10 mouse cellular contexts compared by ENCODE assay signal in the genomic region with DNA sequence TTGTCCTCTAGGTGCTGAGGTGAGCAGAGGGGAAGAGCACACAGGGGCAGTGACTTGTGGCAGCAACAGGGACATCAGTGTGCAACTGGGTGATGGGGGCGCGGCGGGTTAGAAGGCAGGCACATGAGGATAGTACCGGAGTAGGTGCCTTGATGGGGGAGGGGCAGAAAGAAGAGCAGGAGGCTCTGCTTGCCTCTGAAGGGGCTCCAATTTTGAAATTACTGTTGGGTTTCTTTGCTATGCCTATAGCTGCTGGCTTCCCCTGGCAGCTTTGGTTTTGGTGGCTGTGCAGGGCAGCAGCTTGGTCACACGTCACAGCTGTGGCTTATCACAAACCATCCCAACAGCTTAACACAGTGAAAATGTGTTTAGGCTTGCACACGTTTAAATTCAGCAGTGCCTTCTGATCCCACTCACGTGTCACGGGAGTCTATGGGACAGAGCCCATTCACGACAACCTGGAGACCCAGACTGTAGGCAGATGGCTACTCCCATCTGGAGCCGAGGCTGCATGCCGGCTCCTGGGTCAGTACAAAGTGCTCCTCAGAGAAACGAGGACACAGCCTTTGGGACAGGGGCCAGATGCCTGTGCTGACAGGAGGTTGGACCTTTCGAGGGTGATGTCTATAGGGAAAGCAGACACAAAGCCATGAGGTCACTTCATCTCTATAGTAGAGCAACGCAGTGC. TPM values are rescaled to one million over a fixed set of nuclear protein-coding genes. Genes with fewer than 3 reads are reported as not detected.
DNase-seq lines count a peak whose midpoint lies in the region; ATAC-seq and TF ChIP-seq lines count a peak whose summit lies in the region.
"Had no signal": no experiment of that assay in that cellular context is flagged by ENCODE, and none has a peak within 500 bp of the region (broad histone marks: within the 10 kb centered on the region; RNA-seq: fewer than 3 reads in every experiment).

No protein-coding gene starts in this region.

- H3K9ac ChIP-seq in heart, embryonic 11.5 days (ENCODE audit: low read depth, low read length), result no peak overlapping the region
- no peak overlapping the region for H3K9ac ChIP-seq in stomach, embryonic 14.5 days (replicated peaks; ENCODE audit: low read depth, low read length)
- H3K9ac ChIP-seq in stomach, postnatal 0 days (ENCODE audit: low read length), result no peak overlapping the region
- no peak overlapping the region for H3K9ac ChIP-seq in hindbrain, embryonic 13.5 days
- H3K9ac ChIP-seq: midbrain, embryonic 12.5 days had no signal

- no peak overlapping the region for H3K4me3 ChIP-seq in heart, embryonic 11.5 days (ENCODE audit: low read depth, low read length)
- H3K4me3 ChIP-seq in stomach, embryonic 14.5 days (ENCODE audit: low read depth, low read length), result no peak overlapping the region
- H3K4me3 ChIP-seq in stomach, postnatal 0 days (ENCODE audit: low read depth, low read length), result no peak overlapping the region
- H3K4me3 ChIP-seq in hindbrain, embryonic 13.5 days, result no peak overlapping the region
- H3K4me3 ChIP-seq: midbrain, embryonic 12.5 days had no signal

- DNase-seq in heart, adult 18-20 months, result no peak
- DNase-seq in stomach, postnatal 0 days (ENCODE audit: low spot score), result no peak
- DNase-seq in urinary bladder, postnatal 14 days (ENCODE audit: low spot score), result no peak
- no peak for DNase-seq in left cerebral cortex, adult 18-20 months (ENCODE audit: low spot score in 2 of 2)
- DNase-seq in yolk sac, embryonic 10.5 days (ENCODE audit: low spot score), result no peak

- 0 out of 2 replicates have a peak overlapping the region, but pooled peaks have one; percentile 23 for H3K4me2 ChIP-seq in heart, embryonic 11.5 days
- no peak overlapping the region for H3K4me2 ChIP-seq in stomach, embryonic 14.5 days (replicated peaks; ENCODE audit: low read depth, low read length)
- no peak overlapping the region for H3K4me2 ChIP-seq in stomach, postnatal 0 days (replicated peaks; ENCODE audit: low read depth)
- no peak overlapping the region for H3K4me2 ChIP-seq in hindbrain, embryonic 13.5 days
- H3K4me2 ChIP-seq: midbrain, embryonic 12.5 days had no signal

- TF ChIP-seq EP300 in stomach, postnatal 0 days (optimal IDR thresholded peaks at IDR 0.05), result no peak

- no peaks in the 10 kb centered on the region for H3K36me3 ChIP-seq in heart, embryonic 11.5 days (ENCODE audit: control insufficient read depth, insufficient read depth, low read length)
- no peaks in the 10 kb centered on the region for H3K36me3 ChIP-seq in stomach, embryonic 14.5 days (ENCODE audit: control insufficient read depth, insufficient read depth, low read length)
- H3K36me3 ChIP-seq in stomach, postnatal 0 days (ENCODE audit: control insufficient read depth, insufficient read depth, low read length), result no peaks in the 10 kb centered on the region
- H3K36me3 ChIP-seq in hindbrain, embryonic 13.5 days, result peaks cover 81% of the 10 kb centered on the region

- no peaks in the 10 kb centered on the region for H3K27me3 ChIP-seq in heart, embryonic 11.5 days (ENCODE audit: control insufficient read depth, insufficient read depth, low read length)
- H3K27me3 ChIP-seq in stomach, embryonic 14.5 days (ENCODE audit: control insufficient read depth, insufficient read depth, low read length), result no peaks in the 10 kb centered on the region
- no peaks in the 10 kb centered on the region for H3K27me3 ChIP-seq in stomach, postnatal 0 days (ENCODE audit: control insufficient read depth, insufficient read depth, low read length)
- no peaks in the 10 kb centered on the region for H3K27me3 ChIP-seq in hindbrain, embryonic 13.5 days
- H3K27me3 ChIP-seq: midbrain, embryonic 12.5 days had no signal

- WGBS in heart, embryonic 11.5 days (ENCODE audit: insufficient replicate concordance), result 42% methylated on average over 14 of the region's 14 CpGs
- 63% methylated on average over 14 of the region's 14 CpGs for WGBS in stomach, embryonic 14.5 days
- 56% methylated on average over 14 of the region's 14 CpGs for WGBS in stomach, postnatal 0 days
- 60% methylated on average over 14 of the region's 14 CpGs for WGBS in hindbrain, embryonic 13.5 days

- no peak; the same call in 1 of the 2 replicates for ATAC-seq in heart, embryonic 11.5 days (replicated peaks; ENCODE audit: insufficient number of reproducible peaks, low FRiP score, low TSS enrichment)
- ATAC-seq in stomach, embryonic 14.5 days (ENCODE audit: insufficient number of reproducible peaks, insufficient read depth, low FRiP score, low read depth), result peak; percentile 33; the same call in 1 of the 2 replicates
- no peak for ATAC-seq in stomach, postnatal 0 days (ENCODE audit: low FRiP score, low TSS enrichment)
- 0 out of 2 replicates have a peak, but pooled peaks have one; percentile 8 for ATAC-seq in hindbrain, embryonic 13.5 days (ENCODE audit: low FRiP score)

- no peaks in the 10 kb centered on the region for H3K9me3 ChIP-seq in heart, embryonic 11.5 days (replicated peaks; ENCODE audit: control insufficient read depth, low read length)
- no peaks in the 10 kb centered on the region for H3K9me3 ChIP-seq in stomach, embryonic 14.5 days (ENCODE audit: control insufficient read depth, low read depth, low read length)
- H3K9me3 ChIP-seq in stomach, postnatal 0 days (ENCODE audit: control insufficient read depth, low read length), result no peaks in the 10 kb centered on the region
- H3K9me3 ChIP-seq in hindbrain, embryonic 13.5 days, result no peaks in the 10 kb centered on the region
- H3K9me3 ChIP-seq: midbrain, embryonic 12.5 days had no signal

- no peak overlapping the region for H3K27ac ChIP-seq in heart, embryonic 11.5 days (ENCODE audit: low read depth, low read length)
- H3K27ac ChIP-seq in stomach, embryonic 14.5 days (ENCODE audit: low read length), result no peak overlapping the region
- no peak overlapping the region for H3K27ac ChIP-seq in stomach, postnatal 0 days (replicated peaks)
- peak overlapping the region; percentile 77 for H3K27ac ChIP-seq in hindbrain, embryonic 13.5 days

- no peak for TF ChIP-seq CTCF in stomach, postnatal 0 days (IDR thresholded peaks at IDR 0.05; ENCODE audit: low read depth)

- peaks cover 22% of the 10 kb centered on the region for H3K4me1 ChIP-seq in heart, embryonic 11.5 days (ENCODE audit: control insufficient read depth, insufficient read depth, low read length)
- peaks cover 20% of the 10 kb centered on the region for H3K4me1 ChIP-seq in stomach, embryonic 14.5 days (ENCODE audit: control insufficient read depth, insufficient read depth, low read length)
- peaks cover 11% of the 10 kb centered on the region for H3K4me1 ChIP-seq in stomach, postnatal 0 days (replicated peaks; ENCODE audit: control insufficient read depth, insufficient read depth)
- peaks cover 58% of the 10 kb centered on the region for H3K4me1 ChIP-seq in hindbrain, embryonic 13.5 days (replicated peaks)

RNA-seq across cellular contexts. Expression of a gene that starts 42.2 kb away (rescaled TPM):
- 1.3 and 1.9 TPM in 2 replicates for polyA plus RNA-seq in heart, embryonic 11.5 days (2014; fragmentation: Nextera tagmentation; extraction: Ambion mirVana)
- under 1 TPM; 0.15 to 0.21 TPM for total RNA-seq in heart, adult 18-20 months (2021)
- 29.4 and 29.6 TPM in 2 replicates for polyA plus RNA-seq in stomach, embryonic 14.5 days (2014; fragmentation: Nextera tagmentation; extraction: Ambion mirVana)
- polyA plus RNA-seq in stomach, postnatal 0 days (2015; fragmentation: Nextera tagmentation; extraction: Ambion mirVana), result 31.2 and 31.8 TPM in 2 replicates
- 4.4 and 5.0 TPM in 2 replicates for polyA plus RNA-seq in hindbrain, embryonic 13.5 days (2015; fragmentation: Nextera tagmentation; extraction: Ambion mirVana)
- 1 to 10 TPM; 7.3 to 7.9 TPM for total RNA-seq in left cerebral cortex, adult 18-20 months (2021)
- total RNA-seq: gastrocnemius, adult 8-10 months had no signal

Comparison
In these comparisons a context has a peak if more than half of its experiments do, and no peak if none do; other contexts are left out.
1. ATAC-seq: peak in stomach, embryonic 14.5 days (single experiment) and hindbrain, embryonic 13.5 days (single experiment); none in heart, embryonic 11.5 days (single experiment) and stomach, postnatal 0 days (single experiment).